Mouse (Mus musculus) forebrain, embryonic 14.5 days (tissue): ENCODE results near the gene Gm8104. TPM values are rescaled to one million over a fixed set of nuclear protein-coding genes. Genes with fewer than 3 reads are reported as not detected.

Experiments
- polyA plus RNA-seq: library from polyadenylated mRNA; unstranded; fragments of >200 nt; fragmentation: Nextera tagmentation; extraction: Ambion mirVana; gene quantifications from 2 replicates; pipeline ENCODE4 v1.2.1, GENCODE M21; 2014

Gene Gm8104
- polyA plus RNA-seq, 1 experiment from 2014 or later: not detected

Other genes starting within 250 kb of the Gm8104 start
- not detected in 2 replicates for gene Gm21977, start 247.1 kb upstream of the Gm8104 start, polyA plus RNA-seq
- not detected in 2 replicates for gene Gm8082, start 107.0 kb upstream of the Gm8104 start, polyA plus RNA-seq
- gene Gm10376, start 85.0 kb upstream of the Gm8104 start, polyA plus RNA-seq: not detected in 2 replicates
- not detected in 2 replicates for gene Gm8094, start 24.0 kb upstream of the Gm8104 start, polyA plus RNA-seq
- gene Gm7233, start 79.3 kb downstream of the Gm8104 start, polyA plus RNA-seq: not detected in 2 replicates
- gene Gm8122, start 134.7 kb downstream of the Gm8104 start, polyA plus RNA-seq: not detected in 2 replicates
- gene Gm8126, start 158.0 kb downstream of the Gm8104 start, polyA plus RNA-seq: not detected in 2 replicates
- gene Gm9732, start 174.4 kb downstream of the Gm8104 start, polyA plus RNA-seq: not detected in 2 replicates
- not detected in 2 replicates for gene Gm8127, start 193.2 kb downstream of the Gm8104 start, polyA plus RNA-seq
- gene 1700001F09Rik, start 247.2 kb downstream of the Gm8104 start, polyA plus RNA-seq: not detected in 2 replicates